Mouse (Mus musculus) urinary bladder, postnatal 36 days (tissue): Measurements from ENCODE around the gene Krt83.
"Not testable (repeated sequence)": the region's sequence is repeated elsewhere in the genome, so short reads cannot be mapped to it uniquely, and the experiment has no call there.

Source experiments
- DNase-seq, 2 experiments: peaks; one replicate each; pipeline ENCODE4 v3.0.0; 2022; ENCODE audit warnings: low spot score in 2 of 2, mixed read lengths in 1 of 2

Gene Krt83

GRCm38 (mm10) chr15:101491431-101491830, at the start of gene Krt83:
Gene Krt83, minus strand, starts transcription at chr15:101491512.
- DNase-seq: no peak

GRCm38 (mm10) chr15:101538580-101538900, 47.2 kb upstream of the Krt83 start:
- DNase-seq: no peak

- no peak for DNase-seq
Measured at GRCm38 (mm10) chr15:101537864-101538579, 46.7 kb upstream of the Krt83 start.

GRCm38 (mm10) chr15:101536054-101536850, 44.9 kb upstream of the Krt83 start:
- peak; percentile 43 to 62 for DNase-seq

GRCm38 (mm10) chr15:101532720-101533119, 41.4 kb upstream of the Krt83 start, which contains the start of gene Krt84:
Gene Krt84, minus strand, starts transcription at chr15:101532820.
- DNase-seq: no peak

GRCm38 (mm10) chr15:101522556-101523232, 31.4 kb upstream of the Krt83 start:
- no peak for DNase-seq

GRCm38 (mm10) chr15:101519792-101520191, 28.5 kb upstream of the Krt83 start:
- DNase-seq: peak; percentile 69 to 74

- not testable (repeated sequence) for DNase-seq
Measured at GRCm38 (mm10) chr15:101517161-101517560, 25.8 kb upstream of the Krt83 start, which contains the start of gene Gm49425. Gene Gm49425, minus strand, starts transcription at chr15:101517261.

- DNase-seq: no peak
Measured at GRCm38 (mm10) chr15:101508247-101508646, 16.9 kb upstream of the Krt83 start.

- no peak for DNase-seq
Measured at GRCm38 (mm10) chr15:101506896-101507758, 15.8 kb upstream of the Krt83 start.

GRCm38 (mm10) chr15:101497181-101497580, 5.9 kb upstream of the Krt83 start:
- peak; percentile 38 to 41 for DNase-seq

GRCm38 (mm10) chr15:101495266-101495665, 4.0 kb upstream of the Krt83 start:
- DNase-seq: no peak

- DNase-seq: no peak
Measured at GRCm38 (mm10) chr15:101494203-101494602, 2.9 kb upstream of the Krt83 start.

- no peak for DNase-seq
Measured at GRCm38 (mm10) chr15:101493713-101494112, 2.4 kb upstream of the Krt83 start.

- DNase-seq: no peak
Measured at GRCm38 (mm10) chr15:101492718-101493117, 1.4 kb upstream of the Krt83 start.

GRCm38 (mm10) chr15:101485911-101486635, 5.2 kb downstream of the Krt83 start:
- no peak for DNase-seq

- no peak for DNase-seq
Measured at GRCm38 (mm10) chr15:101484939-101485338, 6.4 kb downstream of the Krt83 start.

GRCm38 (mm10) chr15:101483646-101484045, 7.7 kb downstream of the Krt83 start:
- no peak for DNase-seq

GRCm38 (mm10) chr15:101482056-101482455, 9.3 kb downstream of the Krt83 start:
- no peak for DNase-seq

GRCm38 (mm10) chr15:101479666-101480060, 11.6 kb downstream of the Krt83 start:
- DNase-seq: no peak
